Mouse (Mus musculus): ENCODE measurements around the gene S100a10. TPM values are rescaled to one million over a fixed set of nuclear protein-coding genes. Genes with fewer than 3 reads are reported as not detected.

Gene S100a10
- polyA plus RNA-seq, 1 experiment from 2014 or later, result 516 TPM

DNA sequence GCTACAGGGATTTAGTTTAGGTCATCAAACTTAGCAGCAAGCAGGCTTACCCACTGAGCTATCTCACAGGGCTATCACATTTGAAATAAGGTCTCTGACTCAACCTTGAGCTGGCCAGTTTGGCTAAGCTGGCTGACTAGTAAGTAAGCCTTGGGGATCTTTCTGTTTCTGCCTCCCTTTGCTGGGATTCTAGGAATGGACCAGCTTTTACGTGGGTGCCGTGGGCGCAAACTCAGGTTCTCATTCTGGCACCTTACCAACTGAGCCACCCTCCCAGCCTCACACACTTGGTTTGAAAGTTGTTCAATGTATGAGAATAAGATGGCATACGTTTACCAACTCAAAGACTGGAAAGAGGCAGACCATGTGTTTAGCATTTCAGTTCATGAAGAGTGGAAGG is 8.3 kb downstream of the S100a10 start:
- Histone ChIP-seq H3K4me3 (replicated peaks) (no peak overlapping the region), H3K4me1 (peaks cover 19% of the 10 kb centered on the region), H3K9ac (no peak overlapping the region), H3K36me3 (peaks cover 40% of the 10 kb centered on the region), H3K27me3 (no peaks in the 10 kb centered on the region), H3K9me3 (replicated peaks) (no peaks in the 10 kb centered on the region), H3K4me2 (no peak overlapping the region), H3K27ac (no peak overlapping the region)
- ATAC-seq (replicated peaks; ENCODE audit: low FRiP score), result no peak
- WGBS, result 94% methylated on average over 4 of the region's 4 CpGs

GRCm38 (mm10) chr3:93566892-93567291 is 12.0 kb downstream of the S100a10 start:
- no peak for ATAC-seq (replicated peaks; ENCODE audit: low FRiP score)
- 73% methylated on average over 3 of the region's 3 CpGs for WGBS
- peaks cover 28% of the 10 kb centered on the region for H3K36me3 ChIP-seq
- no peak overlapping the region for H3K4me2 ChIP-seq
- H3K27ac ChIP-seq, result no peak overlapping the region
- peaks cover 15% of the 10 kb centered on the region for H3K4me1 ChIP-seq
- no peak overlapping the region for H3K4me3 ChIP-seq (replicated peaks)
- H3K27me3 ChIP-seq, result no peaks in the 10 kb centered on the region
- H3K9ac ChIP-seq, result no peak overlapping the region
- H3K9me3 ChIP-seq (replicated peaks), result no peaks in the 10 kb centered on the region

DNA sequence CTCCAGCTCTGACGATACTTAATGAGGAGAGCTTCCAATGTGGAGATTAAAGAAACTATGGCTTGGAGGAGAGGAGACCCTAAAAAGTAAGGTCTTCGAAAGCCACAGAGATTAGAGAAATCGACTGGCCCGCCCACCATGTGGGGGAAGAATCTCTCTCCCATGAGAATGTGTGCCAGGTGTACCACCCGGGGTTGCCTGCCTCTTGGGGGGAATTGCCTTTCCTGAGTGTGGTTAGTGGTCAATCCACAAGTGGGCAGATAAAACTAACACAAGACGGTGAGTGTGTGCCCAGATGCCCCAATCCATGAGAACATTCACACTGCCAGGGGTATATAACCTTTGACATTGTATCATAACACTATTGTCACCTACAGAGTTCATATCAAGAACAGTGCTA is 12.8 kb downstream of the S100a10 start:
- H3K27ac ChIP-seq, result peak overlapping the region; percentile 85
- 94% methylated on average over 6 of the region's 6 CpGs for WGBS
- ATAC-seq (replicated peaks; ENCODE audit: low FRiP score), result no peak

GRCm38 (mm10) chr3:93568428-93569040 is 13.7 kb downstream of the S100a10 start:
- WGBS, result 49% methylated on average over 7 of the region's 7 CpGs
- ATAC-seq (replicated peaks; ENCODE audit: low FRiP score), result peak; percentile 81
- H3K4me2 ChIP-seq, result peak overlapping the region; percentile 16; the same call in 1 of the 2 replicates

More for the DNA sequence above, 12.8 kb downstream of the S100a10 start:
- no peak overlapping the region for H3K4me3 ChIP-seq (replicated peaks)
- H3K9ac ChIP-seq, result no peak overlapping the region
- H3K27me3 ChIP-seq, result no peaks in the 10 kb centered on the region
- peaks cover 20% of the 10 kb centered on the region for H3K36me3 ChIP-seq
- no peaks in the 10 kb centered on the region for H3K9me3 ChIP-seq (replicated peaks)
- no peak overlapping the region for H3K4me2 ChIP-seq
- H3K4me1 ChIP-seq, result peaks cover 15% of the 10 kb centered on the region

DNA sequence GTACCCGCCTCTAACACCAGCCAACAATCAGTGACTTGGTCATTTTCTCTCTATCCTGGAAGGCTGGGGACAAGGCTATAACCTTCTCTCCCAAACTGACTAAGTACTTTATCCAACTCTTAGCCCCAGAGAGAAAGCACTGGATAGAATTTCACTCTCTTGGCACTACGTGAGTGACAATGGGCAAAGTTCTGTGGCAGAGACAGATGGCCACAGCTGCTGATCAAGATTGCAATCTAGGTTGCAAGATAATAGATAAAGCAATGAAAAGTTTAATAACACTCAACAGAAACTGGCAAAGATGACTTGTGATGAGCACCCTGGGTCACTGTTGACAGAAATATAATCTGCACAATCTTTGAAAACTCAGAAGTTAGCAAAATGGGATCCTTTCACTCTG is 14.2 kb downstream of the S100a10 start:
- Histone ChIP-seq H3K4me2 (0 out of 2 replicates have a peak overlapping the region, but pooled peaks have one; percentile 16), H3K4me1 (peaks cover 15% of the 10 kb centered on the region), H3K27ac (peak overlapping the region; percentile 85), H3K4me3 (replicated peaks) (no peak overlapping the region), H3K36me3 (peaks cover 9% of the 10 kb centered on the region), H3K27me3 (no peaks in the 10 kb centered on the region), H3K9ac (no peak overlapping the region), H3K9me3 (replicated peaks) (no peaks in the 10 kb centered on the region)
- 0 out of 2 replicates have a peak, but pooled peaks have one; percentile 6 for ATAC-seq (replicated peaks; ENCODE audit: low FRiP score)
- WGBS, result 29% methylated on average over 2 of the region's 2 CpGs

More at GRCm38 (mm10) chr3:93568428-93569040, 13.7 kb downstream of the S100a10 start:
- Histone ChIP-seq H3K27me3 (no peaks in the 10 kb centered on the region), H3K4me3 (replicated peaks) (no peak overlapping the region), H3K9me3 (replicated peaks) (no peaks in the 10 kb centered on the region), H3K36me3 (peaks cover 11% of the 10 kb centered on the region), H3K4me1 (peaks cover 15% of the 10 kb centered on the region), H3K27ac (peak overlapping the region; percentile 85), H3K9ac (no peak overlapping the region)

- 70% methylated on average over 5 of the region's 5 CpGs for WGBS
- Histone ChIP-seq H3K27me3 (no peaks in the 10 kb centered on the region), H3K4me2 (no peak overlapping the region), H3K27ac (no peak overlapping the region), H3K4me3 (replicated peaks) (no peak overlapping the region), H3K36me3 (no peaks in the 10 kb centered on the region), H3K9me3 (replicated peaks) (no peaks in the 10 kb centered on the region), H3K9ac (no peak overlapping the region), H3K4me1 (peaks cover 15% of the 10 kb centered on the region)
- ATAC-seq (replicated peaks; ENCODE audit: low FRiP score), result no peak
Measured at GRCm38 (mm10) chr3:93572058-93572791, 17.3 kb downstream of the S100a10 start.

DNA sequence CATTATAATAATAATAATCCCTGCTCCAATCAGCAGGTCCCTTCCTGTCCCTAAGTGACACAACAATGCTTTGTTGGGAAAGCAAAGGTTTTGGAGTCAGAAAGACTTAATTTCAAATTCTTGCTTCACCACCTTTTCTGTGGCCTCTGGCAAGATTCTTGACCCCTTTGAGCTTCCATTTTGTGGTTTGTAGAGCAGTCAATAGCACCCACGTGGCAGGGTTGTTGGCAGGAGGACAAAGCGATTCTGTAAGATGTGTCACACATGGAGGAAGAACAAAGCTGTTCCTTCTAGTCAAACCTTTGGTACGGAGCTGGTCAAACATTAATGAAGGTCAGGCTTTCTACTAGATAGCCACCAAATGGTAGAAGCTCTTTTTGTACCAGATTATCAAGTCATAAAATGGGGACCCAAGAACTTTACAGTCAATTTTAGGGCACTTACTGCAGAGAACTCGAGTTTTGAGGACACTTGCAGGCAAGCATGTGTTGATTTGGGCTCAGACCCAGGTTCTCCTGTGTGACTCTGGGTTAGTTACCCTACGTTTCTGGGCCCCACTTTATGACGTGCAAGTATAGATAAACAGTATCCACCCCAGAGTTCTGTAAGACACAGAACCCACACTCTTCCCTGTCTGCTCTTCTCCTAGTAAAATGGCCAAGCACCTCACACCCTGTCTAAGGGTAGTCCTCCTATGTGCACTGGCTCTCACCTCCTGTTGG is 24.6 kb downstream of the S100a10 start:
- Histone ChIP-seq H3K4me1 (no peaks in the 10 kb centered on the region), H3K27ac (no peak overlapping the region), H3K9ac (no peak overlapping the region), H3K4me2 (no peak overlapping the region), H3K27me3 (no peaks in the 10 kb centered on the region), H3K9me3 (replicated peaks) (no peaks in the 10 kb centered on the region), H3K4me3 (replicated peaks) (no peak overlapping the region), H3K36me3 (no peaks in the 10 kb centered on the region)
- no peak for ATAC-seq (replicated peaks; ENCODE audit: low FRiP score)
- WGBS, result 54% methylated on average over 6 of the region's 6 CpGs

DNA sequence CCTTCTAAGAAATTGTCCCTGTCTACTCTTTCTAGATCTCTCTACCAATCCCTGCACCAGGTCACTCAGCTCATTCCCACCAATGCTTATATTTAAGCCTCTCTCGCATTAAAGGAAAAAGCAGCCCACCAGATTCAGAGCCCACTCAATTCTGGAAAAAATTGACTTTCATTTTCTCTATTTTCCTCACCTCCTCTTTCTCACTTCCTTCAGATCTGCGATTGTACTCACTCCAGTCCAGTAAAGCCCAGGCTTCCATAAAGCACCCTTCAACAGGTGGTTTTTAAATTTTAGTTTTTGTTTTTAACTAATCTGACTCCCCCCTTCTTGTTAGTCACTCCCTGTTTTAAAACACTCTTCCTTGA is 25.1 kb downstream of the S100a10 start:
- H3K9ac ChIP-seq, result no peak overlapping the region
- WGBS, result 95% methylated on average over 2 of the region's 2 CpGs
- H3K4me1 ChIP-seq, result no peaks in the 10 kb centered on the region
- H3K36me3 ChIP-seq, result no peaks in the 10 kb centered on the region
- no peak overlapping the region for H3K4me2 ChIP-seq
- no peaks in the 10 kb centered on the region for H3K9me3 ChIP-seq (replicated peaks)
- no peak overlapping the region for H3K27ac ChIP-seq
- H3K4me3 ChIP-seq (replicated peaks), result no peak overlapping the region
- no peaks in the 10 kb centered on the region for H3K27me3 ChIP-seq
- no peak for ATAC-seq (replicated peaks; ENCODE audit: low FRiP score)

DNA sequence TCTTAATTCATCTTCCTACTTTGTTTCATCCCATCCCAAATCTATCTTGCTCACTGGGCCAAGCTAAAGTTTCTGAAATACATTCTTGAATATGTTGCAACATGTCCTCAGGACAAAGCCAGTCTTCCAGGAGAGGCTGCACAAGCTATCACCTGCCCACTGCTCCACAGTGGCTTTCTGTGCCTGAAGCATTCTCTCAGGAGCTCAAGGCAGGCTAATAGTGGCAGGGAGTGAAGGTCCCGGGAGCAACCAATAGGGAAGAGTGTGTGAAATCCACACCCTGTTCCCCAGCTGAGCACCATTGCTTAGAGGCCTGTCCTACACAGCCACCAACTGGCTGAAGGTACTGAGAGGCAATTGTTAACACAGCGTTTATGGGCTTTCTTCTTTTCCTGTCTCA is 26.1 kb downstream of the S100a10 start:
- no peak for ATAC-seq (replicated peaks; ENCODE audit: low FRiP score)
- no peak overlapping the region for H3K4me3 ChIP-seq (replicated peaks)
- 39% methylated on average over 2 of the region's 2 CpGs for WGBS

GRCm38 (mm10) chr3:93581687-93582086 is 26.8 kb downstream of the S100a10 start:
- no peaks in the 10 kb centered on the region for H3K36me3 ChIP-seq
- H3K4me3 ChIP-seq (replicated peaks), result no peak overlapping the region
- no peak for ATAC-seq (replicated peaks; ENCODE audit: low FRiP score)
- H3K27me3 ChIP-seq, result no peaks in the 10 kb centered on the region
- H3K27ac ChIP-seq, result no peak overlapping the region
- H3K4me2 ChIP-seq, result no peak overlapping the region
- no peaks in the 10 kb centered on the region for H3K9me3 ChIP-seq (replicated peaks)
- H3K9ac ChIP-seq, result no peak overlapping the region
- 86% methylated on average over 4 of the region's 4 CpGs for WGBS
- H3K4me1 ChIP-seq, result no peaks in the 10 kb centered on the region

More for the DNA sequence above, 26.1 kb downstream of the S100a10 start:
- H3K27ac ChIP-seq, result no peak overlapping the region
- H3K27me3 ChIP-seq, result no peaks in the 10 kb centered on the region
- H3K9ac ChIP-seq, result no peak overlapping the region
- H3K4me2 ChIP-seq, result no peak overlapping the region
- H3K9me3 ChIP-seq (replicated peaks), result no peaks in the 10 kb centered on the region
- no peaks in the 10 kb centered on the region for H3K4me1 ChIP-seq
- no peaks in the 10 kb centered on the region for H3K36me3 ChIP-seq

DNA sequence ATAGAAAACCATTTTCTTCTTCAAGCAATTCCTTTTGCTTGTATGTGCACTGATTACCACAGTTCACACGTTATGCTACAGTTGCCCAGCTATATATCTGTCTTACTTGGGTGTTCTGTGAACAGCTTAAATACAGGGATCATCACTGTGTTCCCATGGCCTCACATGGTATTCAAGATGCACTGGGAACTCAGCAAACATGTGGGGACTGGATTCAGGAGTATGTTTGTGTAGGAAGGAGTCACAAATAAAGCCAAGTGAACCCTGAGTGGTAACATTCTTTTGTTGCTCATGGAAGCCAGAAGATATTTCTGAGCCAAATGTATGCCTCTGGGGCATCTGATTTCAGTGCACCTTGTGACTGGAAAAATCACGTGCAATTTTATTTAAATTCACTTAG is 28.2 kb downstream of the S100a10 start:
- Histone ChIP-seq H3K27me3 (no peaks in the 10 kb centered on the region), H3K9me3 (replicated peaks) (no peaks in the 10 kb centered on the region), H3K4me1 (no peaks in the 10 kb centered on the region), H3K9ac (no peak overlapping the region), H3K36me3 (no peaks in the 10 kb centered on the region), H3K27ac (no peak overlapping the region), H3K4me2 (no peak overlapping the region), H3K4me3 (replicated peaks) (no peak overlapping the region)
- WGBS, result 68% methylated on average over 2 of the region's 2 CpGs
- no peak for ATAC-seq (replicated peaks; ENCODE audit: low FRiP score)

- Histone ChIP-seq H3K9ac (no peak overlapping the region), H3K4me3 (replicated peaks) (no peak overlapping the region), H3K4me1 (peaks cover 8% of the 10 kb centered on the region), H3K27me3 (no peaks in the 10 kb centered on the region), H3K36me3 (no peaks in the 10 kb centered on the region), H3K9me3 (replicated peaks) (no peaks in the 10 kb centered on the region), H3K4me2 (no peak overlapping the region), H3K27ac (peak overlapping the region; percentile 51)
- WGBS, result 80% methylated on average over 5 of the region's 5 CpGs
- no peak for ATAC-seq (replicated peaks; ENCODE audit: low FRiP score)
Measured at GRCm38 (mm10) chr3:93589629-93590028, 34.7 kb downstream of the S100a10 start.

Data from kidney, embryonic 15.5 days (tissue).